Mouse (Mus musculus) layer of hippocampus, adult 2 months (tissue): ENCODE measurements around the gene Phtf1. TPM values are rescaled to one million over a fixed set of nuclear protein-coding genes. Genes with fewer than 3 reads are reported as not detected.

Experiments used
- DNase-seq, 2 experiments: peaks; one replicate each; pipeline ENCODE4 v3.0.0; 2022; ENCODE audit warnings: low spot score in 2 of 2
- H3K27ac ChIP-seq: fragments of 200-600 bp; 2 replicates; pipeline ENCODE4 v1.8.1; 2022
- H3K4me3 ChIP-seq: fragments of 200-600 bp; 2 replicates; pipeline ENCODE4 v1.8.1; 2022; ENCODE audit warnings: mild to moderate bottlenecking
- CTCF ChIP-seq: fragments of 200-600 bp; conservative IDR thresholded peaks from 2 replicates; pipeline ENCODE4 v1.8.1; 2022; ENCODE audit warnings: antibody characterized with exemption, mild to moderate bottlenecking, moderate library complexity
- total RNA-seq, 2 experiments: library from RNA; stranded (reverse); gene quantifications; 2 replicates each; pipeline ENCODE4 v1.2.3; 2021

The Phtf1 gene
- total RNA-seq, 2 experiments from 2014 or later: 42.2 to 43.2 TPM

DNA sequence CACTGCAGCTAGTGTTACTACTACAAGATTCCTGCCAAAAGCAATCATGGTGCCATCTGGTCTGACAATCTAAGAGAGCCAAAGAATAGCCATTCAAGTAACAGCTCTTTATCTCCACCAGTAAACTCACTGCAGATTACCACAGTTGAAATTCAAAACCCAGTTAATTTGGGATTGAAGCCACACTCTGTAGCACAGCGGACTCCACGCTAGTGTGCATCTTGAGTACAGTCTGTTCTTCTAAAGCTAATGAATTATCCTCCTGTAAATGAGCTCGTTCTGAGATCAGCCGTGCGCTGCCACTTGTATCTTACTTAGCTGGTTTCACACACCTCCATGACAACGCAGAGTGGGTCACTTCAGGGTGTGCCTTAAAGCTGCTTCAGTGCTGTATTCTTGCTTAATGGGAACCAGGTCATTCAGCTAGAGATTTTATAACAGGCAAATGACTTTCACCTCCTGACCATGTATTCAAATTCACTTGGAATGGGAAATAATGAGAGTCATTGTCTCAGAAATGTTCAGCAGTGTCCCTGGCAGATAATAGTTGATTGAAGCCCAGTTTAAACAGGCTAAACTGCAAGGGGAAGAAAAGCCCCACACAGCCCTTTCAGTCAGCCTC is 91.2 kb downstream of the Phtf1 start:
- TF ChIP-seq CTCF: no peak
- Histone ChIP-seq H3K4me3 (no peak overlapping the region; the same call in 1 of the 2 replicates), H3K27ac (peak overlapping the region; percentile 67)
- peak; percentile 25 to 71 for DNase-seq

DNA sequence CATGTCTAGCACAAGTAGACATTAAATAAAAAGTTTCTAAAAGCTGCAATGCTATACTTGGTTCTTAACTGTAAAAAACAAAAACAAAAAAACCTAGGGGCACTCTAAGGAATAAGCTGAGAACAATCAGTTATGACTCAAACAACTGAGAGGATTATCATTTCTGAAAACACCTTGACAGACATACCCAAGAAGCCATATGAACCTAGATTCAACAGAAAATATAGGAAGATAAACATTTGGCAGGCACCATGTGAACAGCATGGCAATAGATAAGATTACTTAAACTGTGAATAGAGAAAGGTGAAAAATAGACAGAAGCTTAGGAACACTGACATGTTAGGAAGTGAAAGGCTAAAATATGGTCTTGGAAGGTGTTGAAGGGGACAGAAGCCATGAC is 101.5 kb downstream of the Phtf1 start:
- no peak for TF ChIP-seq CTCF
- DNase-seq: no peak
- Histone ChIP-seq H3K27ac (no peak overlapping the region), H3K4me3 (no peak overlapping the region)

Other genes with a start within 250 kb of the Phtf1 start
- gene Olfml3, start 230.1 kb upstream of the Phtf1 start, total RNA-seq: 10 to 100 TPM; 13.6 to 14.2 TPM
- gene Gm10964, start 228.7 kb upstream of the Phtf1 start, total RNA-seq: not detected
- gene Hipk1, start 176.5 kb upstream of the Phtf1 start, total RNA-seq: 100 to 1,000 TPM; 128 to 134 TPM
- gene Dclre1b, start 158.7 kb upstream of the Phtf1 start, total RNA-seq: 1 to 10 TPM; 9.8 to 10.0 TPM
- gene Ap4b1, start 158.6 kb upstream of the Phtf1 start, total RNA-seq: 10 to 100 TPM; 12.7 to 13.3 TPM
- gene Gm43064, start 158.5 kb upstream of the Phtf1 start, total RNA-seq: under 1 TPM; 0.27 to 0.31 TPM
- 1 to 10 TPM; 1.5 to 2.0 TPM for gene Bcl2l15, start 135.5 kb upstream of the Phtf1 start, total RNA-seq
- 1 to 10 TPM in 1 of 2 experiments, under 1 TPM in 1; 0.88 to 2.0 TPM for gene Ptpn22, start 108.3 kb upstream of the Phtf1 start, total RNA-seq
- 10 to 100 TPM; 21.1 to 22.0 TPM for gene Rsbn1, start 54.0 kb upstream of the Phtf1 start, total RNA-seq